Mouse (Mus musculus) left cerebral cortex, adult 18-20 months (tissue): ENCODE measurements around the gene Cda. TPM values are rescaled to one million over a fixed set of nuclear protein-coding genes. Genes with fewer than 3 reads are reported as not detected.

Source experiments
- DNase-seq, 2 experiments: peaks; one replicate each; pipeline ENCODE4 v3.0.0; 2021 to 2022; ENCODE audit warnings: low spot score in 2 of 2, mixed read lengths in 1 of 2
- total RNA-seq, 2 experiments: library from RNA; stranded (reverse); gene quantifications; 2 replicates each; pipeline ENCODE4 v1.2.3; 2021

Cda gene
- total RNA-seq, 2 experiments from 2014 or later, result 5.0 to 6.1 TPM

DNA sequence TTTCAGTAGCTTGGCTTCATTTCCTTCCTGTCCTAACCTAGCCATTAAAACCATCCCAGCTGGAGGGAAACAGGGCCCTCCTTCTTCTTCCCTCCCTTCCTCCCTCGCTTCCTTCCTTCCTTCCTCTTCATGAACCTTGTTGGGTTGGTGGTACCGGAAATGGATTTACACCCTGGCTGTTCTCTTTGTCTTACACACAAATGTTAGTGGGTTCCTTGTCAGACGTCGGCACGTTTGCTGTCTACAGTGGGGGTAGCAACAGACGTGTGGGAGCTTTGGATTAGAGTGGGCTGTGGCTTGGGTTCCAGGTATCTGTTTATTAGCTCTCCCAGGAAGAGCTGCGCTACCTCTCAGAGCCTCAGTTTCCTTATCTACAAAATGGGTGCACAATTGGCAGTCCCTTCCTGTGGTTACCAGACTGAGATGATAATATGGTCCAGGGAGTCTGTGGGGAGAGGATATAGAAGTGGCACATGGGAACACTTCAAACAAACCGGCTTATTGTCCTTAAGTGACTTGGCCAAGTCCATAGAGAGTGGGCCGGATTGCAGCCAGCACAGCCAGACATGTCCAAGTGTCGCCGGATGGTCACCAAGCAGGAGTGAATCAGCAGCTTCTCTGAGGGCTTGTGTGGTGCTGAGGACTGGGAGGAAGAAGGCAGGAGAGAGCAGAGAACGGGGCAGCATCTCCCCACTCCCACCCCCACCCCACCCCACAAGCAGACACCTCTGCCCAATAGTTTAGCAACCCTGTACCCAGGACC is 887 bp upstream of the Cda start:
- DNase-seq, result no peak

DNA sequence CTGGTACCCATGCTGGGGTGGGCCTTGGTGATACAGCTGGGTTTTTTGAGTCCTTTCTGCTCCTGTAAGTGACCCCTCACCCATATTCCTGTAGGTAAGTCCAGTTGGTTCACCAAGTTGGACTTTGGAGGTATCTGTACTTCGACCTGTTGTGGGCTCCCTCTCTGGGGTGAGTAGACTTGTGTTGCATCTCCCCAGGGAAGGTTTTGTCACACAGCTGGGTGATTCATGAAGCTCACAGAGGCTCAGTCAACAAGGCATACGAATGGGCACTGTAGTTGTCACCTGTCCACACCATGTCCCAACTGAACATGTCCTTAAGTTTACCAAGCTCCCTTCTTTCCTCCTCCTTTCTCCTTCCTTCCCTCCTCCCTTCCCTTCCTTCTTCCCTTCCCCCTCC is 1.2 kb downstream of the Cda start:
- DNase-seq, result no peak

DNA sequence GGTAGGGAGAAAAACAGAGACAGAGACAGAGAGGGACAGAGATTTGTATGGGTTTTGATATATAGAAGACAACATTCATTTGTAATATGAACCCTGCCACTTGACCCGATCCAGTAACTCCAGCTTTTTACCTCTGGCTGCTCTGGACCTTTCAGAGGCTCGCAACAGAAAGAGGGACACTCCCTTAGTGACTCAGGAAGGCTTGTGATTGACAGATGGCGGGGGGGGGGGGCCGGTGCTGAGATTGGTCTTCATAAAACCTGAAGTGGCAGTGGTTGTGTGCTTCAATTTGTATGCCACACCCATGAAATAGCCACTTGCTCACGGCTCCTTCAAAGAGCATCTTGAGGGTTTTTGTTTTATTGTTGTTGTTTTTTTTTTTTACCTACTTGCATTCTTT is 4.3 kb downstream of the Cda start:
- no peak for DNase-seq

DNA sequence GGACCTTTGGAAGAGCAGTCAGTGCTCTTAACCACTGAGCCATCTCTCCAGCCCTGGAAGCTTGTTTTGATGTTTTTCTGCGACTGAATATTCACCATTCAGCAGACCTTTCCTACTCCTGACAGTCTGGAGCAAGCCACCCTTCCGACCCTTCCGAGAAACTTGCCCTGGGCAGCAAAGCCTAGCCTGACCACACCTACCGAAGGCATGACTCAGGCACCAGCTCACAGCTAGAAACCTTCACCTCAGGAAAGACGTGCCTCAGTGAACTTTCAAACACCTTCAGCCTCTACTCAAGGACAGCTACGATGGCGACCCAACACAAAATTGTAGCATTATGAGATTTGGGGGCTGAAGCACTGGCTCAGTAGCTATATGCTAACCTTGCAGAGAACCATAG is 4.9 kb downstream of the Cda start:
- no peak for DNase-seq

DNA sequence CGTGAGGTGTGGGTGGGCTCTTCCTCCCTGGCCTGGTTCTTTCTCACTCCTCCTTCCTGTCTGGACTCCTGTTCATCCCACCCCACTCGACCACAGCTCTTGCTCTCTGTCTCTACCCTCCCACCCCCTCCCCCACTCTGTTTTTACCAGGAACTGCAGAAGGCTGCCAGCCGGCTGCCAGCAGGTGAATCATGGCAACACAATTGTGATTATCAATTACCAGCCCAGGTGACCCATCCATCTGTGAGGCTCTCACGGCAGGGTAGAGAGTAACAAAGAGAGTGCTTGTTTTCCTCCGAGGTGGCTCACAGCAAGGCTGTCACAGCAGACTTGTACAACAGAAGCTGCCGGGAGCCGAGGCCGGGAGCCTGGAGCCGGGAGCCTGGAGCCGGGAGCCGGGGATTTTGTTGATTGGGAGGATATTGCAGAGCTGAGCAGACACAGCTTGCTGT is 6.4 kb downstream of the Cda start:
- DNase-seq, result no peak

DNA sequence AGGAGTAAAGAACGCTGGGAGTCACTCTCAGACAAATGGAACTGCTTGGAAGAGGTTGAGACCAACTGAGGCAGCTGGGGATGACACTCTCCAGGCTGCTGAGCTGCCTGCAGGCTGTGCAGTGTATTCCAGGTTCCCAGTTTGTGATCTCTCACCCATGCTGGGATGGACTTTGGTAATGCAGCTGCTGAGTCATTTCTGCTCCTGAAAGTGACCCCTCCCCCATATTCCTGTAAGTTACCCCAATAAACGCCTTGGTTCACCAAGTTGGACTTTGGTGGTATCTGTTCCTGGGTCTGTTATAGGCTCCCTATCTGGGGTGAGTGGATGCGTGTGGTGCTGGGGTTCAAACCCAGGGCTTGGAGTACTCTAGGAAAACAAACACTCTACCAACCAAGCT is 9.6 kb downstream of the Cda start:
- no peak for DNase-seq

DNA sequence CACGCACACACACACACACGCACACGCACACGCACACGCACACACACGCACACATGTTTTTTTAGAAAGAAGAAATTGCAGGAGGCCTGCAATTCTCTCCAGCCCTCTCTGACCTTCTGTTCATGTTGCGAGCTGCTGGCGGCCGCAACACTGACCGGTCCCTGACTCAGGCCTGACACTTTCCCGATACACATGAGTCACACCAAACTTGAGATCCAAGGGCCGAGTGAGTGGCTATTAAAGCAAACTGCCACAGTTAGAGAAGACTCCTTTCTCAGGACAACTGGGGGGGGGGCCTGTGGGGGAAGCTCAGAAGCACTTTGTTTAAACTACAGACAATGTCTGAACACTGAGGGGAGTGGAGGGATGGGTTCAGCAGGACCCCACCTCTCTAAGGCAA is 11.2 kb downstream of the Cda start:
- no peak for DNase-seq

DNA sequence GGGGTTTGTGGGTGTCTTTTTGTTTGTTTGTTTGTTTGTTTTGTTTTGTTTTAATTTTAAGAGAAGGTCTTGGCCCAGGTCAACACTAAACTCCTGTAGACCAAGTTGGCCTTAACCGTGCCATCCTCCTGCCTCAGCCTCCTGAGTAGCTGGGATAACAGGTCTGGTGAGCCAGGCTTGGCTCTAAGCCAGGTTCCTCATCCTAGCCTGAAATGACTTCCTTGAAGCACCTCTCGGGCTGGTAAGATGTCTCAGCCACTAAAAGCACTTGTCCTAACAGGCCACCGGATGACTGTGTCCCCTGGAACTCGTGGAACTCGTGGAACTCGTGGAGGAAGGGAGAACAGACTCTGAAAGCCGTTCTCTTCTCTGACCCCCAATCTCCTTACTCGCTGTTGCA is 11.7 kb downstream of the Cda start:
- no peak for DNase-seq

DNA sequence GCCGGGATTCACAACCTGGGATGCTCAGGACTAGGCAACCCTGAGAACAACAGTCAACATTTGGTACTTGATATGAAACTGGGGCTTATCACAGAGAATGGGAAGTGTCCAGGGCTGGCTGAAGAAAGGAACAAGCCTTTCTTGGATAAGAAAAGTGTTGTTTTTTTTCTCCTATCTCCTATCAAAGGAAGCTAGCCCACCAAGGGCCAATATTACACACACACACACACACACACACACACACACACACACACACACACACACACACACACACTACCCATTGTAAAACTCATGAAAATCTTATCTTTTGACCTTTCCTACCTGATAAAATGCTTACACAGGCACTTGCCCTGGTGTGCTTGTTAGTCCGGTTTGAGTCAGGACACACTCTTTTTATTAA is 12.3 kb downstream of the Cda start:
- no peak for DNase-seq

DNA sequence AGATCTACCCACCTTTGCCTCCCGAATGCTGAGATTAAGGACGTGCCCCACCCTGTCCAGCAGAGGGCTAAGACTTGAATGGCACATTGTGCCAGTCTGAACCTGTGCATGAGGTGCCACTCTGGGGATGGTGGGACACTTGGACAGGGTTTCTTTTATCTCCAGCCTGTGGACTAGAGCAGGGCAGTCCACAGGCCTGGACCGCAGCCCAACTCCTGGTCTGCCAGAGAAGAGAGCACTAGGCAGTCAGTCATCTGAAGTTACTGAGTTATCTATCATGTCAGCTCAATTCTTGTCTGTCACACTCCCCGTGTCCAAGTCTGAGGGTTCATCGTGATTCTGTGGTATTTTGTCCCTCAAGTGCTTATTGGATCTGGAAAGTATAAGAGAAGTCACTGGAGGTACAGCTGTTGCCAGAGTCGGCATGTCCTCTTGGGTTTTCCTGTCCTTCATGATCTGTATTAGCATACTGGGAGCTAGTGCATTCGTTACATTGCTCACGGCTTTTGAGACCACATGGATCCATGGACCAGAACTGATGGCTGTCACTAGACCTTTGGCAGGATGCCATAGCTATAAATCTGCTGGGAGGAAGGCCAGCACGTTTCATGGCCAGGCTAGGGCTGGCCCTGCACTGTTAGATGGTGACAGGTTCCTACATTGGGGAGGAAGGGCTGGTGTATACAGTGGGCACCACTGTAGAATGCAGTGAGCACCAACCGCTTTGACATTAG is 14.2 kb downstream of the Cda start:
- no peak for DNase-seq

DNA sequence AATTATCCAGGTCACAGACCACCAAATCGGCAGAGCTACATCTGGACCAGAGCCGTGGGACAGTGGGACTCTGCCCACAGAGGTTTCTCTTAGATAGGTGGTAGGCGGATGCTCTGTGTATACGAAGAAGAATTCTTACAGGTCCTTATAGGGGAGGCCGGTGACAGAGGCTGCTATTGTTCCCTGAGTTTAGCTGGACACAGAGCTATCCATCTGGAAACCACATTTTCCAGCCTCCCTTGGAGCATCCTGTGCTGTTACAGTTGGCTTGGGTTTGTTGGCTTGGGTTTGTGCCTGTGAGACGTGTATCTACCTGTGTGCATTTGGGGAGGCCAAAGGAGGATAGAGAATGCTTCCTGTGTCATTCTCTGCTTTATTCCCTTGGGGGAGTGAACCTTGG is 15.1 kb downstream of the Cda start:
- no peak for DNase-seq

DNA sequence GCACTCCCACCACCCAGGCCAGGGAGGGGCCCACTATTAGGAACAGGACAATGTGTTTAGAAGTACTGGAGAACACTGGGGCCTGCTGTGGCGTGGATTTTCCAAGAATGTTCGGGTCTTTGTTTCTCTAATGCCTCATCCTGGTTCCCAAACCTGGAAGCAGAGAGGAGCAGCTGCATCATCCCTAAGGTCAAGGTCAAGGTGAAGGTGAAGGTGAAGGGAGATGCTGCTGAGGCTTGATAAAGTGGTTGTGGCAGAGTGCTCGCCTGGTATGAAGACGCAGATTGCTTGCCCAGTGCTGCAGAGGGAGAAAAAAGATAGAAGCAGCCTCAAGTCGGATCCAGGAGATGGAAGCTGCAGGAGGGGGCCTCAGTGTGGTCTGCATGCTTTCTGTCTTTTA is 16.0 kb downstream of the Cda start:
- no peak for DNase-seq

DNA sequence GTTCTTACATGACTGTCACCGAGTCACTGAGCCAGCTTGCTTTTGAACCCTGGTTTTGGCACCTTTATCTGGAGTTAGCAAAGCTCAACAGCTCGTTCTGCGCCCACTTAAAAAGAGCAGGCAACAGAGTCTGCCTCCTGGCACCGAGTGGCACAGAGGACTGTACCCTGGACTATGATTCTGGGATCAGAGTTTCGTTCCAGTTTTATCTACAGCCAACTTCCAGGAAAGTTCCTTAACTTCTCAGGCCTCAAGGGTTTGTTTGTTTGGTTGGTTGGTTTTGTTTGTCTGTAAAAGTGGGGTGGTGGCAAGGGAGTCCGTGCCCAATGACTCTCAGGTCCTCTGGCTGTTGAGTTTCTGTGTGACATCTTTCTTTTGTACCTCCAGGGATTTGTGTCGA is 19.1 kb downstream of the Cda start:
- DNase-seq, result no peak

DNA sequence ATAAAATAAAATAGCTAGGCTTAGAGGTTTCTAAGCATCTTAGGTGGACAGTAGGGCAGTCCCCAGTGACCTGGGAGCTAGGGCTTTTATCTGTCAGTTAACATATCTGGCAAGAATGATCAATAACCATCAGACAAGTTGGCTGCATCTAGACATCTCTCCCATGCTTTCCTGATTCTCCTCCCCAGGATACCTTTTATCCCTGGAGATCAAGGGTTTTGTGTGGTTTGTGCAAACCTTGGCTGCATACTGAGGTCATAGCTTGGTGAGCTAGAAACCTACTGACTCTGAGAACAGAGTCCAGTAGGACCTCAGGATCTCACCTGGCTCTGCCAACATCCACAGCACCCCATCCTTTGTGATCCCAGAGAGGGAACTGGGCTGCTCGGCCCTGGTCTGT is 20.5 kb downstream of the Cda start:
- DNase-seq, result no peak

DNA sequence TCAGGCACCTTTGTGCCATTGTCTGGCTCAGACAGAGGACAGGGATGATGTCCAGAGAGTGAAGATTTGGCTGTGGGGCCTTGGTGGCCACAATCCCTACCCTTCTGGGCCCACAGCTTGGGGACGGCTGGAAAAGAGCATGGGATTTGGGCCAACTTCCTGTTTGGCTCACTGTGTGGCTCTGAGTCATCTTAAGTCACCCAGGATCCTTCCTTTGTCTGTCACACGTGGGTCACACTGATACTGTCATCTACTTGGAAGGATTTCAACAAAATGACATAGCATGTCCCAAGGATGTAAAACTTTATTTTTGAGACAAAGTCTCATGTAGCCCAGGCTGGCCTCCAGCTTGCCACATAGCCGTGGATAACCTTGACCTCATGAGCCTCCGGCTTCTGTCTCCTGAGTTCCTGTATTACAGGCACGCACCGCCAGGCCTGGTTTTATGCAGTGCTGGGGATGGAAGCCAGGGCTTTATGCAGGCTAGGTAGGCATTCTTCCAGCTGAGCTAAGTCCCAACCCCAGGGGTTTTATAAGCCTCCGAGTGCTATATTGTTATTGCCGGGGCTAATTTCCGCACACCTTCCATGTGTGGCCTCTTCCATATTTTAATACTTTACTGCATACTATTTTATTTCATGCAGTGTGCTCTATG is 22.8 kb downstream of the Cda start:
- DNase-seq, result no peak

DNA sequence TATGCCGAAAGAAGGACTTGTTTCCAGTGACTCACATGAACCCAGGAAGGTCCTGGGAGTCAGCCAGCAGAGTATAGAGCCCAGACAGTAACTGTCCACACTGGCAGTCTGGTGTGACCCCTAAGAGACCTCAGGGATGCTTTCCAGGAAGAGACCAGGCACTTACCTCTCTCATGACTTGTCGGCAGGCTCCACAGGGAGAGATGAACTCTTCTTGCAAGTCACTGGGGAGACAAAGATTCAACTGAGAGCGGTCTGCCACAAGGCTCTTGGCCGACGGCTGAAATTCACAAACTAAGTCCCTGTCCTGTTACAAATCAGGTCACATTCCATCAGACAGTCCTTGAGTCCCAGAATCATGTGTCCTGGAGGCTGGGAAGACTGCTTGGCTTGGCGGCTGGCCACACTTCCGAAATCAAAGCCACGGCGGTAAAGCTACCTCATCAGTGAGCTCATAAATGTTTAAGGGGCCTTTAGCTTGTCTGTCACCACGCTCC is 24.4 kb downstream of the Cda start:
- DNase-seq, result no peak

DNA sequence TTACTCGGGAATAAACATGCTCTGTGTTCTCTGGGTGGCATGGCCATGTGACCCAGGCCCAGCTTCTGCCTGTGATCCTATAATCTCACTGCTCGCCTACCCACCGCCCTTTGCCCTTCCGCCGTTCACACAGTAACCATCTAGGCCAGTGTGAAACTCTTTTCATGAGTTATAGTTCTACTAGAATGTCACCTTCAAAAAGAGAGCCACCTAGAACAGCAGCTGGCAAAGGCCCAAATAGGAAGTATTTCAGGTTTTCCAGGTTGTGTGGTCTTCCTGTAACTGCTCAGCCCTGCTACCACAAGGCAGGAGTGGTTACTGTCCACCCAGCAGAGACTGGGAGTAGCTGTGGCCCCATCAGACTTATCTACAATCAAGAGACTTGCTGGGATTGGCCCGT is 25.0 kb downstream of the Cda start:
- DNase-seq, result no peak

DNA sequence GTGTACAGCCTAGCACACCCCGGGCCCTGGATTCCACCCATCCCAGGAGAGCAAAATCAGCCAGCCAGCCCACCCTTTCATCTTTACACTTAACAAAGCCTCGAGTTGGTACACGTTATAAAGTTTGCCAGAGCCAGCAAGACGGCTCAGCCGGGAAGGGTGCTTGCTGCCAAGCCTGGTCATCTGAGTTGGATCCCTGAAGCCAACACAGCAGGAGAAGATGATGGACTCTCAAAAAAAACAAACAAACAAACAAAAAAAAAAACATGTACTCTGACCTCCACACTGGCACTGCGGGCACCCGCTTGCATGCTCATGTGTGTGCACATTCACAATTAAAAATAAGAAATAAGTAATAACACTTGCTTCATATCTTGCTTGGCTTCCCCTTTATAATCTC is 25.7 kb downstream of the Cda start:
- DNase-seq, result no peak

DNA sequence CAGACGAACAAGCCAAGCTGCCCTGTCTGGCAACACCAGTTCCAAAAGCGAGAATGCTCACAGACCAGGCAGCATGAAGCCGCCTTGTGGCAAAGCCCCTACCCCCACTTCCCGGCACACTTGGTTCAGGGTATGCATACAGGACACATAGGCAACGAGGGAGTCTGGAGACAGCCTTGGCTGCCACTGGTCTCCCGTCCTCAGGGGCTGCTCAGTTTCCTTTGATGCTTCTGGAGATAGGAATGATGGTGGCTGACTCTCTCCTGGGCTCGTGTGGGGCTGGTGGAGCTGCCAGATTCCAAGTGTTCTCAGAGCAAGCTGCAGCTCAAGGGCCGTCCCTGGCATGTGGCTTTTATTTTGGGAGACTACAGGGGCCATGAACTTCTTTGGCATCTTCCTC is 26.4 kb downstream of the Cda start:
- no peak for DNase-seq

DNA sequence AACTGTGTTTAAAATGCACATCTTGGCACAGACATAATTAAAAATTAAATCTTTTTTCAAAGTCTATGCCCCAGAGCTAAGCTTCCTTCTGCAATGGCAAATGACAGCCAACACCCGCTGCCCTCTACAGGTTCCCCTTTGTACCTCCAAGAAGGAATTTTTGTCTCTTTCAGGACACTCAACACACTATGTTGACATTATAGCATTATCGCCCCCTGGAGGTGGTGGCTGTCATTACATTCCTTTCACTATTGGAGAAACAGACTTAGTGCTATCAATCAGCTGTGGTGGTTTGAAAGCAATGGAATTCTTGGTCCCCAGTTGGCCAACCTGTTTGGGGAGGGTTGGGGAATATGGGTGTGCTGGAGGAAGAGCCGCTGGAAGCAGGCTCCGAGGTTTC is 27.8 kb downstream of the Cda start:
- peak; percentile 48 to 74 for DNase-seq

DNA sequence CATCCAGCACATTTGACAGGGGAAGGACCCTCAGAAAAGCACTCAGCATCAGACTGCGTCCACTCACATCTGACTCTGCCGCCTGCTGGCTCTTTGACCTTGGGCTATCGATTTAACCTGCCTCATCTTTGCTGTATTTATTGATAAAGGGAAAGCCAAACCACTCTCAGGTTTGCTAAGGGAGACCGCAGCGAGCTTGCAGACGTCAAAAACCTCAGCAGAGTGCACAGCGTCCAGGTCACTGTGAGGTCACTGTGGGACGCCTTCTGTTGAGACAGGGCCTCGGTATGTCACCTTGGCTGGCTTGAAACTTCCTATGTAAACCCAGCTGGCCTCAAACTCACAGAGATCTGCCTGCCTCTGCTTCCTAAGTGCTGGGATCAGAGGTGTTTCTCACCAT is 30.5 kb downstream of the Cda start:
- DNase-seq, result no peak

DNA sequence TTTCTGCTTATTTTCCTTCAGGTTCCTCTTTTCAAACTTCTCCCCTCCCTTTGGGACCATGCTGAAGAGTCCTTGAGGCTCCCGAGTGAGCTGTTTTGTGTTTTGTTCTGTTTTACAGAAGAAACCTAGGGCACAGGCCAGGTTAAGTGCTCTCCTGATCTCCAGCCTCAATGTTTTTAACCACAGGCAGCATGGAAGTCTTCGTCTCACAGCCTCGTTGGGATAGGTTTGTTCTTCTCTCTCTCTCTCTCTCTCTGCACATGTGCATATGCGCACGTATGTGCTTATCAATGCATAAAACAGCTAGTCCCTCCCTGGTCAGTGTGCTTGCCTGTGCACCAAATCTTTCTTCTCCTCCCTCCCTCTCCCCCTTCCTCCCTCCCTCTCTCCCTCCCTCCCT is 30.9 kb downstream of the Cda start:
- no peak for DNase-seq
